Mouse (Mus musculus) olfactory bulb, adult 2 months (tissue): ENCODE results near the gene Rab3a.

ENCODE experiments used
- CTCF ChIP-seq: fragments of 200-500 bp; IDR thresholded peaks from 2 replicates; pipeline ENCODE4 v1.5.1; 2012; ENCODE audit warnings: low read depth, mild to moderate bottlenecking, low read length, moderate library complexity; ENCODE audit not compliant: insufficient read depth
- POLR2A ChIP-seq: fragments of 200-500 bp; IDR thresholded peaks from 2 replicates; pipeline ENCODE4 v1.6.1; 2012; ENCODE audit warnings: mild to moderate bottlenecking, low read depth, low read length, moderate library complexity; ENCODE audit not compliant: insufficient read depth

GRCm38 (mm10) chr8:70713991-70714390 is 40.5 kb upstream of the Rab3a start:
- no peak for TF ChIP-seq POLR2A
- TF ChIP-seq CTCF, result no peak
